Mouse (Mus musculus) stomach, postnatal 0 days (tissue): ENCODE measurements around the gene Wdpcp. TPM values are rescaled to one million over a fixed set of nuclear protein-coding genes. Genes with fewer than 3 reads are reported as not detected.

Experiments
- ATAC-seq: fragments of 200-750 bp; cut with Nextera tagmentation; 2 replicates; pipeline ENCODE4 v1.8.0; 2017; ENCODE audit not compliant: low FRiP score, low TSS enrichment
- DNase-seq: peaks from one replicate; pipeline ENCODE4 v3.0.0-alpha.2; 2016; ENCODE audit warnings: low spot score
- H3K27ac ChIP-seq: fragments of 300-500 bp; sonication (generic); replicated peaks from 2 replicates; pipeline ENCODE4 v1.5.1; 2014; ENCODE audit warnings: mild to moderate bottlenecking, control low read depth
- H3K27me3 ChIP-seq: fragments of 300-500 bp; sonication (generic); 2 replicates; pipeline ENCODE4 v1.6.1; 2014; ENCODE audit warnings: low read length; ENCODE audit not compliant: control insufficient read depth, insufficient read depth
- H3K36me3 ChIP-seq: fragments of 300-500 bp; sonication (generic); 2 replicates; pipeline ENCODE4 v1.6.1; 2014; ENCODE audit warnings: low read length, mixed read lengths; ENCODE audit not compliant: control insufficient read depth, insufficient read depth
- H3K4me1 ChIP-seq: fragments of 300-500 bp; sonication (generic); replicated peaks from 2 replicates; pipeline ENCODE4 v1.6.1; 2014; ENCODE audit warnings: antibody characterized with exemption; ENCODE audit not compliant: control insufficient read depth, insufficient read depth
- H3K4me2 ChIP-seq: fragments of 300-500 bp; sonication (generic); replicated peaks from 2 replicates; pipeline ENCODE4 v1.6.1; 2014; ENCODE audit warnings: low read depth, mild to moderate bottlenecking, control low read depth, moderate library complexity
- H3K4me3 ChIP-seq: fragments of 300-500 bp; sonication (generic); 2 replicates; pipeline ENCODE4 v1.5.1; 2014; ENCODE audit warnings: low read depth, low read length, control low read depth
- H3K9ac ChIP-seq: fragments of 300-500 bp; sonication (generic); 2 replicates; pipeline ENCODE4 v1.6.1; 2014; ENCODE audit warnings: mild to moderate bottlenecking, low read length, control low read depth, mixed read lengths
- H3K9me3 ChIP-seq: fragments of 300-500 bp; sonication (generic); 2 replicates; pipeline ENCODE4 v1.6.1; 2016; ENCODE audit warnings: low read length; ENCODE audit not compliant: control insufficient read depth
- CTCF ChIP-seq: IDR thresholded peaks from 2 replicates; pipeline ENCODE4 v1.5.1; 2016; ENCODE audit warnings: antibody characterized with exemption, low read depth, mild to moderate bottlenecking, moderate library complexity
- EP300 ChIP-seq: optimal IDR thresholded peaks from 2 replicates; pipeline ENCODE3; 2016; ENCODE audit warnings: antibody characterized with exemption
- WGBS: fragments of 180-500 bp; shearing (Covaris S2); extraction: QIAGEN DNeasy Blood & Tissue Kit; methylation state at CpG from one replicate; pipeline ENCODE4 v1.1.7; 2014; 5-methylcytosine and 5-hydroxymethylcytosine counted together
- polyA plus RNA-seq: library from polyadenylated mRNA; unstranded; fragments of >200 nt; fragmentation: Nextera tagmentation; extraction: Ambion mirVana; gene quantifications from 2 replicates; pipeline ENCODE4 v1.2.1, GENCODE M21; 2015

The Wdpcp gene
- polyA plus RNA-seq, 1 experiment from 2014 or later, result 3.3 TPM

DNA sequence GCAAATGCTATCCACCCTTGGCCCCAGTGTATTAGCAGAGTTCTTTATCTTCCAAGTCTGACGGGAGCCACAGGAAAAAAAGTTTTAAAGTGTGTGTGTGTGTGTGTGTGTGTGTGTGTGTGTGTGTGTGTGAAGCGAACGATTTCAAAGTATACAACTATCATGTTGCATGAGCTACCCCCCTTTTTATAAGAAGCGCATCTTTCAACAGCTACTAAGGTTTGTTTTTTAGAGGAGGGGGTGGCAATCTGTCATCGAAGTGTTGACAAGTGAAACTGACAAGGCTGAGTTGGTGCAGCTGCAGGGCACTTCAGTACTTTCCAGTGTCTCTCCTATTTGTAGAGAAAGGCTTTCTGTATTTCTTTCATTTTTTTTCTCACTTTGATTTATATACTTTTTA lies 66.3 kb downstream of the Wdpcp start:
- DNase-seq, result no peak
- Histone ChIP-seq H3K9ac (no peak overlapping the region), H3K27ac (no peak overlapping the region), H3K27me3 (no peaks in the 10 kb centered on the region), H3K36me3 (no peaks in the 10 kb centered on the region), H3K4me1 (no peaks in the 10 kb centered on the region), H3K9me3 (no peaks in the 10 kb centered on the region), H3K4me2 (no peak overlapping the region), H3K4me3 (no peak overlapping the region)
- 12% methylated on average over 5 of the region's 5 CpGs for WGBS
- no peak for ATAC-seq
- TF ChIP-seq CTCF (no peak), EP300 (no peak)

DNA sequence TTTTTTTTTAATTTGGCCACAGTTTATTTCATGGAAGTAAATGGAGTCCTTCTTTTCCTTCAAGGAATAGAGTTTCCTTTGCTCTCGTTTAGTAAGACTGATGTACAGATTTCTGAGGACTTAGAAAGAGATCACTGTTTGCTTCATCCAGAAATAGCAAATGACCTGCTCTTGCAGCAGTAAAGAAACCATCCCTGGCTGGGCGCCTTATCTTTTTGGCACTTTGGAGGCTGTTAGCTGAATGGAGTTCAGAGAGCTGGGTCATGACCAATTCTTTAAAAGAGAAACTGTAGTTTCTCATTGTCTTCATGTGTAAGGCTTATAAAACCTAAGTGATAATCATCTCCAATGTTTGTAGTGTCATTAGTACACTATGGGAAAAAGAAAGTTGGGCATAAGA lies 67.5 kb downstream of the Wdpcp start:
- 29% methylated on average over 2 of the region's 2 CpGs for WGBS
- DNase-seq, result no peak
- TF ChIP-seq EP300, result no peak
- TF ChIP-seq CTCF, result no peak

DNA sequence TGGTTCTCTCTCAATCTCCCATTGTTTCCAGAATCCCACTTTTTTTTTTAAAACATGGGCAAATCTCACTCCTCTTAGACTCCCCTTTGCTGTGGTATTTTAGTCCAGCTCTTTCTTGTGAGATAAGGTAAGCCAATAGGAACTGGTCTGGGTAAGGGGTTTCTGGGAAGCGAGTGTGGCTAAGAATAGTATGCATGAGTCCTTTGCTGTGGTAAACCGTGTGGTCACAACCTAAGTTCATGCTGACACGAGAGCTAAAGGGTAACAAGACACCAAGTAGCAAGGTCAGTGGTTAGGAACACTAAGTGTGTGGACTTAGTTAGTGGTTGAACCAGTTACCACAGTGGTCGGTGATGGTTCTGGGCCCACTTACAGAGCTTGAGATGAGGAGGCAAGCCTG lies 72.2 kb downstream of the Wdpcp start:
- Histone ChIP-seq H3K4me1 (no peaks in the 10 kb centered on the region), H3K4me2 (no peak overlapping the region), H3K9ac (no peak overlapping the region), H3K36me3 (no peaks in the 10 kb centered on the region), H3K9me3 (no peaks in the 10 kb centered on the region), H3K27ac (no peak overlapping the region), H3K27me3 (no peaks in the 10 kb centered on the region), H3K4me3 (no peak overlapping the region)
- DNase-seq (no peak), ATAC-seq (no peak)
- TF ChIP-seq CTCF, result no peak
- TF ChIP-seq EP300, result no peak
- 62% methylated on average over 4 of the region's 4 CpGs for WGBS

More for the DNA sequence above, 67.5 kb downstream of the Wdpcp start:
- H3K4me2 ChIP-seq, result no peak overlapping the region
- H3K36me3 ChIP-seq, result no peaks in the 10 kb centered on the region
- H3K4me1 ChIP-seq, result no peaks in the 10 kb centered on the region
- H3K9ac ChIP-seq, result no peak overlapping the region
- no peaks in the 10 kb centered on the region for H3K9me3 ChIP-seq
- no peaks in the 10 kb centered on the region for H3K27me3 ChIP-seq
- no peak overlapping the region for H3K27ac ChIP-seq
- H3K4me3 ChIP-seq, result no peak overlapping the region
- ATAC-seq, result no peak

DNA sequence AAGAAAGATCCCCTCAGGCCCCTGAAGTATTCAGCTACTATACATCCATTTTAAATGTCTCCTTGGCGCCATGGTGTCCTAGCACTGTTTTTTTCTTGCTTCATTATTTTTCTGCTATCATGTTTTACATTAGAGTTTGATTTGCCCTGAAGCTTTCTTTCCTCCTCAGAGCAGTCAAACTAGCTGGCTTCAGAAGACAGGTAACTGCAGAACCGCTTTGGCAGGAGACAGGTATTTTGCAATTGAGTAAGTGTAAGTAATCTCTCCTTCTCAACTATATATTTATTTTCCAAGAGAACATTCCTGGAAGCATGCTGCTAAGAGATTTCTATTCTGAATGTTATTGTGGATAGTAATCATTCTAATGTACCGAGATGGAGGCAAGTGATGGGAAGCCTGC lies 74.1 kb downstream of the Wdpcp start:
- Histone ChIP-seq H3K4me3 (no peak overlapping the region), H3K9ac (no peak overlapping the region), H3K9me3 (no peaks in the 10 kb centered on the region), H3K27ac (no peak overlapping the region), H3K4me1 (no peaks in the 10 kb centered on the region), H3K4me2 (no peak overlapping the region), H3K27me3 (no peaks in the 10 kb centered on the region), H3K36me3 (no peaks in the 10 kb centered on the region)
- 61% methylated on average over 3 of the region's 3 CpGs for WGBS
- ATAC-seq, result no peak
- TF ChIP-seq CTCF (no peak), EP300 (no peak)
- DNase-seq, result no peak

DNA sequence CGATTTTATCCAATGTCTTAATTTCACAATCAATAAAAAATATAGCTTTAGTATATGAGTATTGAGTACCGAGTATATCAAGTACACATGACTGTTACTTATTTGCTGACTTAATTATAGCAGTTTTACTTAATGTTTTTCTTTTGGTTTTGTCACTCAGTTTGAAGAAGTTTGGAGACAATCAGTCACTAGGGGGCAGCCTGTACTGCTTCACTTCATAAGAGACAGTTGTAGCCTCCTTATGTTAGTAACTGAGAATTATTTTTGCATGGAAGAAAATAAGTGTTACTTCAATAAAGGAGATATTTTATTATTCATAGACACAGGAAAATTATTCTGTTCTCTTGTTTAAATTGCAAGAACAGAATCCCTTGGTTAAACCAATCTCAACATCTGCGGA lies 87.0 kb downstream of the Wdpcp start:
- TF ChIP-seq EP300 (no peak), CTCF (peak; percentile 73)
- no peak overlapping the region for H3K4me3 ChIP-seq
- DNase-seq (no peak), ATAC-seq (no peak)
- no peak overlapping the region for H3K9ac ChIP-seq
- H3K9me3 ChIP-seq, result no peaks in the 10 kb centered on the region
- no peak overlapping the region for H3K4me2 ChIP-seq
- H3K27ac ChIP-seq, result no peak overlapping the region
- H3K27me3 ChIP-seq, result no peaks in the 10 kb centered on the region
- no peaks in the 10 kb centered on the region for H3K4me1 ChIP-seq
- H3K36me3 ChIP-seq, result no peaks in the 10 kb centered on the region
- 72% methylated on average over 3 of the region's 3 CpGs for WGBS

DNA sequence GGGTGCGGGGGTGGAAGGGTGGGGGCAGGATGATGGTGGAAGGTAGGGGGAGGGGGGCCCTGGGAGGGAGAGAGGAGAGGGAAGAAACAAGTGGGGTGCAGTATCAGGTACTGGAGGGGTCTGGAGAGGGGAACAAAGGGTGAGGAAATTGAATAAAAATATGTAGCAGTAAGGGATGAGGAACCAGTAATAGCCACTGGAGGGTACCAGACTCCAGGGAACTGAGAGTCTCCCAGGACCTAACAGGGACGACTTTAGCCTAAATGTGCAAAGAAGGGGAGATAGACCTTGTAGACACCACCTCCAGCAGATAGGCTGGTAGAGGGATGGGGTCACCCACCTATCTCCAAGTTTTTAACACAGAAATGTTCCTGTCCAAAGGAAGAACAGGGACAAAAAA lies 105.0 kb downstream of the Wdpcp start:
- no peak overlapping the region for H3K9ac ChIP-seq

More for the DNA sequence above, 105.0 kb downstream of the Wdpcp start:
- Histone ChIP-seq H3K9me3 (no peaks in the 10 kb centered on the region), H3K27me3 (no peaks in the 10 kb centered on the region), H3K4me1 (no peaks in the 10 kb centered on the region), H3K27ac (no peak overlapping the region), H3K36me3 (no peaks in the 10 kb centered on the region), H3K4me3 (no peak overlapping the region), H3K4me2 (no peak overlapping the region)
- no peak for DNase-seq
- ATAC-seq, result no peak
- TF ChIP-seq CTCF (peak; percentile 36; the same call in 1 of the 2 replicates), EP300 (no peak)
- 67% methylated on average over 2 of the region's 2 CpGs for WGBS
